ENCODE assay signal across 8 mouse cellular contexts in genomic region chr4:46087852-46088251, GRCm38 (mm10). TPM values are rescaled to one million over a fixed set of nuclear protein-coding genes. Genes with fewer than 3 reads are reported as not detected.
DNase-seq lines count a peak whose midpoint lies in the region; ATAC-seq and TF ChIP-seq lines count a peak whose summit lies in the region.

No protein-coding gene starts in this region.

- no peak for TF ChIP-seq POLR2A in lung, adult 2 months (IDR thresholded peaks at IDR 0.05; ENCODE audit: borderline replicate concordance, extremely low read depth, low read depth, low read length)

- ATAC-seq in midbrain, embryonic 11.5 days (ENCODE audit: low FRiP score), result no peak
- no peak for ATAC-seq in midbrain, embryonic 15.5 days (replicated peaks)
- ATAC-seq in neural tube, embryonic 15.5 days (ENCODE audit: low FRiP score), result no peak
- ATAC-seq in midbrain, embryonic 13.5 days, result no peak
- ATAC-seq in midbrain, embryonic 14.5 days (ENCODE audit: low FRiP score, low TSS enrichment), result no peak

- H3K9ac ChIP-seq in midbrain, embryonic 11.5 days (ENCODE audit: low read length), result no peak overlapping the region
- no peak overlapping the region for H3K9ac ChIP-seq in midbrain, embryonic 15.5 days
- no peak overlapping the region for H3K9ac ChIP-seq in neural tube, embryonic 15.5 days (replicated peaks)
- no peak overlapping the region for H3K9ac ChIP-seq in midbrain, embryonic 13.5 days (replicated peaks)
- H3K9ac ChIP-seq in midbrain, embryonic 14.5 days (replicated peaks; ENCODE audit: low read length), result no peak overlapping the region

- 63% methylated on average over 5 of the region's 5 CpGs for WGBS in midbrain, embryonic 11.5 days
- 49% methylated on average over 5 of the region's 5 CpGs for WGBS in midbrain, embryonic 15.5 days
- 27% methylated on average over 5 of the region's 5 CpGs for WGBS in heart, embryonic 10.5 days
- WGBS in lung, adult 2 months, result 32% methylated on average over 5 of the region's 5 CpGs
- WGBS in neural tube, embryonic 15.5 days, result 19% methylated on average over 5 of the region's 5 CpGs
- 53% methylated on average over 5 of the region's 5 CpGs for WGBS in midbrain, embryonic 13.5 days
- WGBS in midbrain, embryonic 14.5 days, result 31% methylated on average over 5 of the region's 5 CpGs

- no peaks in the 10 kb centered on the region for H3K27me3 ChIP-seq in midbrain, embryonic 11.5 days (ENCODE audit: control insufficient read depth, insufficient read depth, low read length)
- no peaks in the 10 kb centered on the region for H3K27me3 ChIP-seq in midbrain, embryonic 15.5 days (replicated peaks)
- no peaks in the 10 kb centered on the region for H3K27me3 ChIP-seq in heart, embryonic 10.5 days (ENCODE audit: insufficient read depth, poor library complexity, severe bottlenecking)
- H3K27me3 ChIP-seq in neural tube, embryonic 15.5 days (replicated peaks), result no peaks in the 10 kb centered on the region
- H3K27me3 ChIP-seq in midbrain, embryonic 13.5 days, result no peaks in the 10 kb centered on the region
- H3K27me3 ChIP-seq in midbrain, embryonic 14.5 days (ENCODE audit: control insufficient read depth, insufficient read depth, low read length), result no peaks in the 10 kb centered on the region

- H3K9me3 ChIP-seq in midbrain, embryonic 11.5 days (ENCODE audit: control insufficient read depth, low read length), result no peaks in the 10 kb centered on the region
- H3K9me3 ChIP-seq in midbrain, embryonic 15.5 days, result no peaks in the 10 kb centered on the region
- H3K9me3 ChIP-seq in heart, embryonic 10.5 days, result no peaks in the 10 kb centered on the region
- H3K9me3 ChIP-seq in neural tube, embryonic 15.5 days (replicated peaks), result no peaks in the 10 kb centered on the region
- H3K9me3 ChIP-seq in midbrain, embryonic 13.5 days, result no peaks in the 10 kb centered on the region
- no peaks in the 10 kb centered on the region for H3K9me3 ChIP-seq in midbrain, embryonic 14.5 days (ENCODE audit: control insufficient read depth, low read length)

- no peaks in the 10 kb centered on the region for H3K36me3 ChIP-seq in midbrain, embryonic 11.5 days (ENCODE audit: control insufficient read depth, insufficient read depth, low read length)
- no peaks in the 10 kb centered on the region for H3K36me3 ChIP-seq in midbrain, embryonic 15.5 days (replicated peaks)
- H3K36me3 ChIP-seq in heart, embryonic 10.5 days, result peaks cover 89% of the 10 kb centered on the region
- H3K36me3 ChIP-seq in neural tube, embryonic 15.5 days, result no peaks in the 10 kb centered on the region
- no peaks in the 10 kb centered on the region for H3K36me3 ChIP-seq in midbrain, embryonic 13.5 days
- no peaks in the 10 kb centered on the region for H3K36me3 ChIP-seq in midbrain, embryonic 14.5 days (ENCODE audit: control insufficient read depth, insufficient read depth, low read length)

- no peak overlapping the region for H3K27ac ChIP-seq in midbrain, embryonic 11.5 days (ENCODE audit: low read depth, low read length)
- H3K27ac ChIP-seq in midbrain, embryonic 15.5 days, result no peak overlapping the region
- H3K27ac ChIP-seq in heart, embryonic 10.5 days, result peak overlapping the region; percentile 73; the same call in 1 of the 2 replicates
- no peak overlapping the region for H3K27ac ChIP-seq in neural tube, embryonic 15.5 days (replicated peaks)
- no peak overlapping the region for H3K27ac ChIP-seq in midbrain, embryonic 13.5 days
- no peak overlapping the region for H3K27ac ChIP-seq in midbrain, embryonic 14.5 days (replicated peaks; ENCODE audit: low read depth, low read length)

- no peak overlapping the region for H3K4me2 ChIP-seq in midbrain, embryonic 11.5 days
- H3K4me2 ChIP-seq in midbrain, embryonic 15.5 days, result no peak overlapping the region
- no peak overlapping the region for H3K4me2 ChIP-seq in neural tube, embryonic 15.5 days
- H3K4me2 ChIP-seq in midbrain, embryonic 13.5 days (replicated peaks), result no peak overlapping the region
- no peak overlapping the region for H3K4me2 ChIP-seq in midbrain, embryonic 14.5 days (ENCODE audit: low read length)

- H3K4me3 ChIP-seq in midbrain, embryonic 11.5 days (ENCODE audit: low read depth, low read length), result no peak overlapping the region
- H3K4me3 ChIP-seq in midbrain, embryonic 15.5 days, result no peak overlapping the region
- no peak overlapping the region for H3K4me3 ChIP-seq in heart, embryonic 10.5 days
- no peak overlapping the region for H3K4me3 ChIP-seq in lung, adult 2 months (replicated peaks; ENCODE audit: extremely low read depth, low read depth, low read length)
- no peak overlapping the region for H3K4me3 ChIP-seq in neural tube, embryonic 15.5 days (replicated peaks)
- H3K4me3 ChIP-seq in midbrain, embryonic 13.5 days (replicated peaks), result no peak overlapping the region
- no peak overlapping the region for H3K4me3 ChIP-seq in midbrain, embryonic 14.5 days (replicated peaks; ENCODE audit: low read depth, low read length)

- H3K4me1 ChIP-seq in midbrain, embryonic 11.5 days (ENCODE audit: control insufficient read depth, insufficient read depth, low read length), result no peaks in the 10 kb centered on the region
- H3K4me1 ChIP-seq in midbrain, embryonic 15.5 days, result no peaks in the 10 kb centered on the region
- peaks cover 42% of the 10 kb centered on the region for H3K4me1 ChIP-seq in heart, embryonic 10.5 days
- 0 out of 2 replicates have a peak, but pooled peaks cover 3% of the 10 kb centered on the region for H3K4me1 ChIP-seq in lung, adult 2 months (ENCODE audit: control insufficient read depth, insufficient read depth, low read length)
- peaks cover 17% of the 10 kb centered on the region for H3K4me1 ChIP-seq in neural tube, embryonic 15.5 days
- H3K4me1 ChIP-seq in midbrain, embryonic 13.5 days (replicated peaks), result peaks cover 16% of the 10 kb centered on the region
- H3K4me1 ChIP-seq in midbrain, embryonic 14.5 days (ENCODE audit: control insufficient read depth, insufficient read depth, low read length), result 0 out of 2 replicates have a peak, but pooled peaks cover 7% of the 10 kb centered on the region

- no peak for TF ChIP-seq CTCF in lung, adult 2 months (IDR thresholded peaks at IDR 0.05; ENCODE audit: insufficient read depth, low read length)

- DNase-seq in midbrain, embryonic 11.5 days (ENCODE audit: low spot score, missing footprints), result peak; percentile 31
- DNase-seq in cerebellum, adult 8-10 months, result peak; percentile 66
- DNase-seq in heart, embryonic 10.5 days (ENCODE audit: low spot score), result no peak
- DNase-seq in lung, adult 2 months, result peak; percentile 24
- DNase-seq in midbrain, embryonic 14.5 days, result no peak

RNA-seq across cellular contexts. Expression of gene Tmod1, which starts 49.1 kb away (rescaled TPM):
- 2.7 and 3.4 TPM in 2 replicates for polyA plus RNA-seq in midbrain, embryonic 11.5 days (2014; fragmentation: Nextera tagmentation; extraction: Ambion mirVana)
- 0.65 and 0.83 TPM in 2 replicates for polyA plus RNA-seq in midbrain, embryonic 15.5 days (2015; fragmentation: Nextera tagmentation; extraction: Ambion mirVana)
- 132 and 215 TPM in 2 replicates for polyA plus RNA-seq in heart, embryonic 10.5 days (2016; fragmentation: Nextera tagmentation; extraction: Ambion mirVana)
- polyA plus RNA-seq in lung, adult 2 months (2012; rRNA removed), result 17.1 and 22.3 TPM in 2 replicates
- 3.5 and 3.6 TPM in 2 replicates for polyA plus RNA-seq in neural tube, embryonic 15.5 days (2015; fragmentation: Nextera tagmentation; extraction: Ambion mirVana)
- polyA plus RNA-seq in midbrain, embryonic 13.5 days (2015; fragmentation: Nextera tagmentation; extraction: Ambion mirVana), result 0.39 and 0.76 TPM in 2 replicates
- 0.53 and 0.76 TPM in 2 replicates for polyA plus RNA-seq in midbrain, embryonic 14.5 days (2014; fragmentation: Nextera tagmentation; extraction: Ambion mirVana)

RNA-seq across cellular contexts. Expression of gene Ncbp1, which starts 50.6 kb away (rescaled TPM):
- polyA plus RNA-seq in midbrain, embryonic 11.5 days (2014; fragmentation: Nextera tagmentation; extraction: Ambion mirVana), result 143 and 161 TPM in 2 replicates
- polyA plus RNA-seq in midbrain, embryonic 15.5 days (2015; fragmentation: Nextera tagmentation; extraction: Ambion mirVana), result 76.0 TPM in 2 replicates
- 67.1 and 83.5 TPM in 2 replicates for polyA plus RNA-seq in heart, embryonic 10.5 days (2016; fragmentation: Nextera tagmentation; extraction: Ambion mirVana)
- 11.6 and 19.3 TPM in 2 replicates for polyA plus RNA-seq in lung, adult 2 months (2012; rRNA removed)
- 66.0 and 69.6 TPM in 2 replicates for polyA plus RNA-seq in neural tube, embryonic 15.5 days (2015; fragmentation: Nextera tagmentation; extraction: Ambion mirVana)
- polyA plus RNA-seq in midbrain, embryonic 13.5 days (2015; fragmentation: Nextera tagmentation; extraction: Ambion mirVana), result 97.4 and 98.3 TPM in 2 replicates
- polyA plus RNA-seq in midbrain, embryonic 14.5 days (2014; fragmentation: Nextera tagmentation; extraction: Ambion mirVana), result 72.7 and 100 TPM in 2 replicates

RNA-seq across cellular contexts. Expression of gene Tstd2, which starts 50.6 kb away (rescaled TPM):
- 36.1 and 36.7 TPM in 2 replicates for polyA plus RNA-seq in midbrain, embryonic 11.5 days (2014; fragmentation: Nextera tagmentation; extraction: Ambion mirVana)
- polyA plus RNA-seq in midbrain, embryonic 15.5 days (2015; fragmentation: Nextera tagmentation; extraction: Ambion mirVana), result 29.9 and 33.9 TPM in 2 replicates
- 40.5 and 40.7 TPM in 2 replicates for polyA plus RNA-seq in heart, embryonic 10.5 days (2016; fragmentation: Nextera tagmentation; extraction: Ambion mirVana)
- polyA plus RNA-seq in lung, adult 2 months (2012; rRNA removed), result 11.0 and 13.2 TPM in 2 replicates
- polyA plus RNA-seq in neural tube, embryonic 15.5 days (2015; fragmentation: Nextera tagmentation; extraction: Ambion mirVana), result 27.9 and 30.8 TPM in 2 replicates
- 44.1 and 47.4 TPM in 2 replicates for polyA plus RNA-seq in midbrain, embryonic 13.5 days (2015; fragmentation: Nextera tagmentation; extraction: Ambion mirVana)
- 23.5 and 24.6 TPM in 2 replicates for polyA plus RNA-seq in midbrain, embryonic 14.5 days (2014; fragmentation: Nextera tagmentation; extraction: Ambion mirVana)

Comparison
In these comparisons a context has a peak if more than half of its experiments do, and no peak if none do; other contexts are left out.
1. DNase-seq: peak in midbrain, embryonic 11.5 days (single experiment), cerebellum, adult 8-10 months (single experiment) and lung, adult 2 months (single experiment); none in heart, embryonic 10.5 days (single experiment) and midbrain, embryonic 14.5 days (single experiment).